In genomic region chr11:6319374-6319773, GRCm38 (mm10) we compare ENCODE assay signal across 16 mouse cellular contexts.
"Had no signal": no experiment of that assay in that cellular context is flagged by ENCODE, and none has a peak within 500 bp of the region (broad histone marks: within the 10 kb centered on the region; RNA-seq: fewer than 3 reads in every experiment).

No protein-coding gene starts in this region.

- H3K9ac ChIP-seq: neural tube, embryonic 13.5 days; neural tube, embryonic 15.5 days; stomach, embryonic 15.5 days had no signal

- H3K4me1 ChIP-seq: neural tube, embryonic 13.5 days; neural tube, embryonic 15.5 days; stomach, embryonic 15.5 days had no signal

- H3K27ac ChIP-seq: neural tube, embryonic 13.5 days; neural tube, embryonic 15.5 days; stomach, embryonic 15.5 days; stomach, postnatal 0 days had no signal

- H3K9me3 ChIP-seq: neural tube, embryonic 13.5 days; neural tube, embryonic 15.5 days; stomach, embryonic 15.5 days had no signal

- H3K27me3 ChIP-seq: neural tube, embryonic 13.5 days; neural tube, embryonic 15.5 days; stomach, embryonic 15.5 days had no signal

- H3K4me3 ChIP-seq: neural tube, embryonic 13.5 days; neural tube, embryonic 15.5 days; stomach, embryonic 15.5 days had no signal

- DNase-seq: retina, postnatal 1 day; right cerebral cortex, adult 18-20 months; right cerebral cortex, postnatal 14 days; right cerebral cortex, postnatal 25 days; right cerebral cortex, postnatal 4 days; spleen, adult 18-20 months; thymus, adult 18-20 months; thymus, adult 2 months; thymus, postnatal 14 days; thymus, postnatal 25 days; thymus, postnatal 36 days; thymus, postnatal 4 days had no signal
